Mouse (Mus musculus) limb, embryonic 12.5 days (tissue): Measurements from ENCODE around the gene Rela. TPM values are rescaled to one million over a fixed set of nuclear protein-coding genes. Genes with fewer than 3 reads are reported as not detected.

Experiments
- ATAC-seq: fragments of 200-750 bp; cut with Nextera tagmentation; 2 replicates; pipeline ENCODE4 v1.8.0; 2017; ENCODE audit warnings: low read depth, moderate TSS enrichment; ENCODE audit not compliant: insufficient number of reproducible peaks, insufficient read depth, low FRiP score, low TSS enrichment
- H3K27ac ChIP-seq: fragments of 300-500 bp; sonication (generic); 2 replicates; pipeline ENCODE4 v1.5.1; 2016; ENCODE audit warnings: mild to moderate bottlenecking, moderate library complexity
- H3K27me3 ChIP-seq: fragments of 300-500 bp; sonication (generic); 2 replicates; pipeline ENCODE4 v1.6.1; 2016; ENCODE audit warnings: mild to moderate bottlenecking, moderate library complexity
- H3K36me3 ChIP-seq: fragments of 300-500 bp; sonication (generic); 2 replicates; pipeline ENCODE4 v1.6.1; 2016; ENCODE audit warnings: mild to moderate bottlenecking, moderate library complexity
- H3K4me1 ChIP-seq: fragments of 300-500 bp; sonication (generic); replicated peaks from 2 replicates; pipeline ENCODE4 v1.6.1; 2016
- H3K4me2 ChIP-seq: fragments of 300-500 bp; sonication (generic); 2 replicates; pipeline ENCODE4 v1.6.1; 2016; ENCODE audit warnings: mild to moderate bottlenecking, moderate library complexity
- H3K4me3 ChIP-seq: fragments of 300-500 bp; sonication (generic); replicated peaks from 2 replicates; pipeline ENCODE4 v1.5.1; 2016; ENCODE audit warnings: mild to moderate bottlenecking
- H3K9ac ChIP-seq: fragments of 300-500 bp; sonication (generic); replicated peaks from 2 replicates; pipeline ENCODE4 v1.6.1; 2016; ENCODE audit warnings: mild to moderate bottlenecking, moderate library complexity
- H3K9me3 ChIP-seq: fragments of 300-500 bp; sonication (generic); 2 replicates; pipeline ENCODE4 v1.6.1; 2016; ENCODE audit warnings: mild to moderate bottlenecking, moderate library complexity
- WGBS: fragments of 180-500 bp; shearing (Covaris S2); methylation state at CpG from one replicate; pipeline ENCODE4 v1.1.7; 2016; 5-methylcytosine and 5-hydroxymethylcytosine counted together
- polyA plus RNA-seq: library from polyadenylated mRNA; unstranded; fragments of >200 nt; fragmentation: Nextera tagmentation; extraction: Ambion mirVana; gene quantifications from 2 replicates; pipeline ENCODE4 v1.2.1, GENCODE M21; 2016

Gene Rela
- polyA plus RNA-seq, 1 experiment from 2014 or later, result 45.9 TPM

DNA sequence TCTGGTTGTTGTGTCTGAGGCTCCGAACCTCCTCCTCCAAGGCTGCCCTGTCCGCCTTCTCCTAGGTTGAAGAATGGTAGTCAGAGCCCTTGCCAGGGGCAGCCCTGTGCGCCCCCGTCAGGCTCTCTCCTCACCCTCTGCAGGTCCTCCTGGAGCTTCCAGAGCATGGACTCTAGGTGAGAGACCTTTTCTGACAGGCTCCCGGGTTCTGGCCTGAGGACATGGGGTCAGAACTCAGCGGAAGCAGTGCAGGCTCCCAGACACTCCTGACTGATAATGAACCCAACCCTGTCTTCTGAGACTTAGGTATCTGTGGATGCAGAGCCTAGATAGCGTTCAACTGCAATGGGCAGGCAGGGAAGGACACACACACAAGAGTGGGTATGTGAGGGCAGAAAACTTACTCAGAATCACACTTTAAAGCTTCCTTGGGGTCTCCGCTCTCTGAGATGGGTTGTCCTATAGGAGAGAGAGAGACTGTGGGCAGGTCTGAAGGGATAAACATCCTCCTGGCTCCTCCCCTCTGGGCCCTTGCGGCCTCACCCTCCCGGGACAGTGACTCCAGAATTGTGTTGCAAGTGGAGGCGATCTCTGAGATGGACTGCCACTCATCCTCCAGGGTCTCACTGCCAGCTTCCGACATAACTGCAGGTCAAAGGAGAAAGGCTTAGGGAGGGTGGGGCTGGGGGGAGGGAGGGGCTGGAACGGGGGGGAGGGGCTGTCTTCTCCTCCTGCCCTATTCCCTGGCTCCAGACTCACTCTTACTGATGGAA lies 14.4 kb downstream of the Rela start:
- Histone ChIP-seq H3K27ac (no peak overlapping the region), H3K4me1 (peaks cover 40% of the 10 kb centered on the region), H3K9ac (0 out of 2 replicates have a peak overlapping the region, but pooled peaks have one; percentile 12), H3K9me3 (no peaks in the 10 kb centered on the region), H3K27me3 (peaks cover 30% of the 10 kb centered on the region), H3K4me2 (no peak overlapping the region), H3K36me3 (peaks cover 47% of the 10 kb centered on the region), H3K4me3 (no peak overlapping the region)
- WGBS, result 59% methylated on average over 12 of the region's 13 CpGs
- ATAC-seq, result no peak

DNA sequence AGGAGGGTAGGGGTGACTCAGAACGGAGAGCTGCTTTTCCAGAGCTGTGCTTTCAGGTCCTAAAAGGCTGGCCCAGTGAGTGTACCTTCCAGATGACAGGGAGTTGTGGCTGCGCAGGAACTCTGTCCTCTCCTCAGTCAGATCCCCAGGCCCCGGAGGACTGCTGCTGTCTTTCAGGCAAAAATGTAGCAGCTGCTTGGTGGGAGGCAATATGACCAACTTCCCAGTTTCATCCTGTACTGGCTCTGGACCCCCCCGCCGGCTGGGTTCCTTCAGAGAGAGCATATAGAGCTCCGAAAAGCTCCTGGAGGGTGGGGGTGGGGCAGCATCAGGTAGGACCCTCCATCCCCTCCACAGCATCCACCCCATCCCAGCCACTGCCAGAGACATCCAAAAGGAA lies 15.3 kb downstream of the Rela start:
- Histone ChIP-seq H3K36me3 (peaks cover 41% of the 10 kb centered on the region), H3K9ac (no peak overlapping the region), H3K27me3 (peaks cover 30% of the 10 kb centered on the region), H3K4me3 (no peak overlapping the region), H3K4me2 (no peak overlapping the region), H3K9me3 (no peaks in the 10 kb centered on the region), H3K4me1 (peaks cover 40% of the 10 kb centered on the region), H3K27ac (no peak overlapping the region)
- ATAC-seq, result no peak
- WGBS, result 74% methylated on average over 6 of the region's 6 CpGs

DNA sequence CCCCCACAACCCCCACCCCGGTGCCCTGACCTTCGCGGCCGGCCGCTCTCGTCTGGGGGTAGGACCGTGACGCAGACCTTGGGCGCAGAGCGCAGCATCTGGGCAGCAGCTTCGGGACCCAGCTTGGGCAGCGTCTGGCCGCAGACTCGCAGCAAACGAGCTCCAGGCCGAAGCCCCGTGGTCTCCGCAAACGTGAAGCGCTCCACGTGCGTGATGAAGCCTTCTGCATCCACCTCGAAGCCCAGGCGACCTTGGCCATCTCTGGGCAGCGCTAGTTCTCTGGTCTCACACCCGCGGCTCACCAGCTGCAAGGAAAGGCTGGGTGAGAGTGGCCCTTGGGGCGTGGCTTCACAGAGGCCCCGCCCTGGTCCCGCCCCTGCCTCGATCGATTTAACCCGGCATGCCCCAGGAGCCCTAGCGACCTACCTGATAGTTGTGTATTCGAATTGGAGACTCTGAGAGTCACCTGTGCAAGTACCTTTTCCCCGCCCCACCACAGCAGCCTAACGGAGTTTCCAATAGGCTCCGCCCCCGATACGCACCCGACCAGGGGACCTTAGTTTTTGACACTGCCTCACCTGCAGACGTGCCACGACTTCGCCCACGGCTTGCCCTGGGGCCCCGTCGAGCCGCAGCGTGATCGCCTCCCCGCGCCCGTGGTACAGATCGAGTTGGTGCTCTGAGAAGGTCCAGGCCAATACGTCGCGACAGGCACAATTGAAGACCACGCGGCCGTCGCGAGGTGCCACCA lies 16.9 kb downstream of the Rela start:
- H3K27me3 ChIP-seq, result peaks cover 30% of the 10 kb centered on the region

DNA sequence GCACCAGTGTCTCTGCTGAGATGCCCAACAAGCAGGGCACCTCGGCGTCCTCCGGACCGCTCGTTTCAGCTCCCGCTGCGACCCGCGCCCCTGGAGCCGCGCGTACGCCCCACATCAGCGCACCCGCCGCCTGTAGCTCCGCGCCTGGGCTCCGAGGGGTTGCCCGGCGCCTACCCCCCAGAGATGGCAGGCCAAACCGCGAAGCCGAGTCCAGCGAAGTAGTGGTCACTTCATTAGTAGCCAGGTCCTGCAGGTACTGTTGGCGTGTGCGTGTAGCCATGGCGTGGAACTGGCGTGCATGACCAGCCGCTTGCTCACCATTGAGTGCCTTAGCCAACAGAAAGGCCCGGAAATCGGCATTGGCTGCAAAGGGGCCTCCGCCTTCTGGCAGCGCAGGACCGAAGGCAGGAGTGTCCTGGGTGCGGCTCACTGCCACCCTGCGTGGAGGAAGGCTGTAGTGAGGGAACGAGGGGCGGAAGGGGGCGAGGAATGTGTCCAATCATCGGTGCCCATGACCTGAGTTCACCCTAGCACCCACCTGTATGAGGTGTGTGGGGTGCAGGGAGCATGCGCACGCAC lies 17.5 kb downstream of the Rela start:
- peaks cover 30% of the 10 kb centered on the region for H3K27me3 ChIP-seq
- 5% methylated on average over 43 of the region's 43 CpGs for WGBS
- H3K27ac ChIP-seq, result no peak overlapping the region
- ATAC-seq, result peak; percentile 53
- H3K9me3 ChIP-seq, result no peaks in the 10 kb centered on the region
- H3K4me3 ChIP-seq, result peak overlapping the region; percentile 47
- peaks cover 43% of the 10 kb centered on the region for H3K36me3 ChIP-seq
- H3K4me2 ChIP-seq, result peak overlapping the region; percentile 82
- H3K9ac ChIP-seq, result peak overlapping the region; percentile 62
- H3K4me1 ChIP-seq, result peaks cover 24% of the 10 kb centered on the region

More for the DNA sequence above, 16.9 kb downstream of the Rela start:
- peaks cover 39% of the 10 kb centered on the region for H3K36me3 ChIP-seq
- peak; percentile 30 for ATAC-seq
- peaks cover 29% of the 10 kb centered on the region for H3K4me1 ChIP-seq
- H3K9me3 ChIP-seq, result no peaks in the 10 kb centered on the region
- H3K9ac ChIP-seq, result peak overlapping the region; percentile 62
- H3K4me3 ChIP-seq, result peak overlapping the region; percentile 47
- no peak overlapping the region for H3K27ac ChIP-seq
- H3K4me2 ChIP-seq, result peak overlapping the region; percentile 82
- 3% methylated on average over 62 of the region's 62 CpGs for WGBS

DNA sequence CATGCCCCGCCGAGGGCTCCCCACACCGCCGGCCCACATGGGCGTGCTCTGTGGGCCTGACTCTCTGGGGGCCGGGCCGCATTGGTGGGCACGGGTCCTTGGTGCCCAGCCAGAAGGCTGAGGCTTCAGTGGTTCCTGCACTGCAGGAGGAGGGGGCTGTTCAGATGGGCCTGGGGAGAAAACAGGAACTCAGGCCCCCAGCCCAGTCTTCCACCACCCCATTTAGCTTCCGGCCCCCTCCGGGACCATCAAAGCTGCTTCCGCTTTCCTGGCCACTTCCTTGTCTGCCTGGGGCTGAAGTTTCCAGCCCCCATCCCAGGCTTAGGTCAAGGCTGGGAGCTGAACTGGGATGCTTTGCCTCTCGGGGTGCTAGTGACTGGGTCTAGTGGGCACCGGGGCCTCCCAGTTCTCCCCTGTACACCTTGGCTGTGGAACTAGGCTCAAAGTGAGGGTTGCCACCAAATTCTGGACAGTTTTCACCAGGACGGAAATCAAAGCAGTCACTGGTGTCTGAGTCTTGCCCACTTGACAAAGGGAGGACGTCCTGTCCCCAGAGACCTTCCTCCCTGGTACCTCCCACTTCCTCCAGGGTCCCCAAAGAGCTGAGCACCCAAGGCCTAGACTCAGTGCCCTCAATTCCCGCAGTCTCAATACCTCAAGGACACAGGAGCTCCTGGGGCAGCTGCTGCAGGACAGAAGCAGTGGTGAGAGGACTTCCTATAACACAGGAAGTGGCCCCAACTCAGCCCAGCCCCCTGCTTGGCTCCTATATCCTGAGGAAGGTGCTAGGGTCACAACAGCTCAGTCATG lies 23.9 kb downstream of the Rela start:
- peak overlapping the region; percentile 18 for H3K4me3 ChIP-seq
- no peak for ATAC-seq

DNA sequence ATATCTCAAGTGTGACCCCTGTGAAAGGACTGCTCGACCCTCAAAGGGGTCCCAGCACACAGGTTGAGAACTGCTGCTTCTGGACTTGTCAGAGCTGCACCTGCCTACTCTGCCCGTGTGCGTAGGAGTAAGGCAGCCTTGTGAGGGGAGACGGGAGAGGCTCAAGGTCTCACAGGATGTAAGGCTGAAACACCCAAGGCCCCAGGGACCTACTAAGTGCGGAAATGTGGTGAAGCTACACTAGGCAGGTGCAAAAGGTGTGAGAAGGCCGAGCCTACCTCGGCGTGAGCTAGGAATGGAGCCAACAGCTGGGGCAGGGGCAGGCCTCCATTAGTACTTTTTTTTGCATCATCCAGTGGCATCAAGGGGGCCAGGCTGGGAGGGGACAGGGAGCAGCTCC lies 25.0 kb downstream of the Rela start:
- peaks cover 45% of the 10 kb centered on the region for H3K36me3 ChIP-seq
- peak overlapping the region; percentile 52 for H3K4me3 ChIP-seq
- 72% methylated on average over 8 of the region's 8 CpGs for WGBS
- no peaks in the 10 kb centered on the region for H3K9me3 ChIP-seq
- no peak for ATAC-seq
- peak overlapping the region; percentile 70 for H3K4me2 ChIP-seq
- no peaks in the 10 kb centered on the region for H3K27me3 ChIP-seq
- H3K4me1 ChIP-seq, result peaks cover 32% of the 10 kb centered on the region
- peak overlapping the region; percentile 90 for H3K27ac ChIP-seq
- H3K9ac ChIP-seq, result peak overlapping the region; percentile 65

More for the DNA sequence above, 23.9 kb downstream of the Rela start:
- H3K27ac ChIP-seq, result peak overlapping the region; percentile 53; the same call in 1 of the 2 replicates
- H3K36me3 ChIP-seq, result peaks cover 41% of the 10 kb centered on the region
- peak overlapping the region; percentile 70 for H3K4me2 ChIP-seq
- WGBS, result 80% methylated on average over 16 of the region's 16 CpGs
- H3K9ac ChIP-seq, result peak overlapping the region; percentile 27; the same call in 1 of the 2 replicates
- H3K4me1 ChIP-seq, result peaks cover 32% of the 10 kb centered on the region
- H3K9me3 ChIP-seq, result no peaks in the 10 kb centered on the region
- 0 out of 2 replicates have a peak, but pooled peaks cover 5% of the 10 kb centered on the region for H3K27me3 ChIP-seq

DNA sequence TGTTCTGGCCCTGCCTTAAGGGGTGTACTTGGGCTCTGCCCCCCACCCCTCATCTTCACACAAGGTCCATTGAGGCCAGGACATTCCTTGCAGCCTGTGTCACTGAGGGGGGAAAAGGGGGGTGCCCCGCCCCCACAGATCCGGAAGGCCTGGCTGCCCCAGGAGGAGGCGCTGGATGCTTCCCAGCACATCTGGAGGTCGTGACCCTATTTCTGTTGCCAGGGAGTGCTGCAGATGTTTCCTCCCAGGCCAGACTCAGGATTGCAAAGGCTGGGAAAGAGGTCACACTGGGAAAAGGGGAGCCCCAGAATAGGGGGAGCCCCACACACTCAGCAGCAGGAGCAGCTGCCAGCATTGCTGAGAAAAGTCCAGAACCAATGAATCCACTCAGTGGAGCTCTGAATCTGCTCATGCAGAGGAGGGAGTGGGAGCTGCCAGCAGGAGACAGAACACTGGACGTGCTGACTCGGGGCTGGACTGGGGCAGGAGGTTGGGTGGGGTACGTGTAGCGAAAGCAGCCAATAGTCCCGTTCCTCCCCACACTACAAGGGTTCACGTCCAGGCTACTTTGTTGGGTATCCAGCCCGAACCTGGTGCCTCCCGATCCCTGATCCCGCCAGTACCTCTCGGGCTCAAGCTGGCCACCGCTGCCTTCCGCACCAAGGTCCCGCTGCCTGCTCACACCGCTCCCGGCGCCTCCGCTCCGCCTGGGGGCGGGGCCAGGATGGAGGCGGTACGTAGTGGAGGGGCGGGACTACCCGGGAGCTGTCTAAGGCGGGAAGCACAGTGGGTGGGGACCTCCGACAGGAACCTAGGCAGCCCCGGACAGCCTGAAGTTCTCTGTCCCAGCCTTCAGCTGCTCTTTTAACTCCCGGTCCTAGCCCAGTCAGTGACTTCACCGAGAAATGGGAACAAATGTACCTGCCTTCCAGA lies 26.0 kb downstream of the Rela start, which contains the start of gene Sipa1:
Gene Sipa1, minus strand, starts transcription at position 727 of the 933 bp plus-strand sequence.
- Histone ChIP-seq H3K9me3 (no peaks in the 10 kb centered on the region), H3K4me2 (peak within 1 kb of the TSS; percentile 70), H3K4me3 (peak within 1 kb of the TSS; percentile 52), H3K36me3 (peaks cover 54% of the 10 kb centered on the region), H3K27ac (peak within 1 kb of the TSS; percentile 90), H3K9ac (peak within 1 kb of the TSS; percentile 65), H3K27me3 (no peaks in the 10 kb centered on the region), H3K4me1 (peaks cover 32% of the 10 kb centered on the region)
- WGBS, result 1% methylated on average over 32 of the region's 32 CpGs
- ATAC-seq, result peak; percentile 91

DNA sequence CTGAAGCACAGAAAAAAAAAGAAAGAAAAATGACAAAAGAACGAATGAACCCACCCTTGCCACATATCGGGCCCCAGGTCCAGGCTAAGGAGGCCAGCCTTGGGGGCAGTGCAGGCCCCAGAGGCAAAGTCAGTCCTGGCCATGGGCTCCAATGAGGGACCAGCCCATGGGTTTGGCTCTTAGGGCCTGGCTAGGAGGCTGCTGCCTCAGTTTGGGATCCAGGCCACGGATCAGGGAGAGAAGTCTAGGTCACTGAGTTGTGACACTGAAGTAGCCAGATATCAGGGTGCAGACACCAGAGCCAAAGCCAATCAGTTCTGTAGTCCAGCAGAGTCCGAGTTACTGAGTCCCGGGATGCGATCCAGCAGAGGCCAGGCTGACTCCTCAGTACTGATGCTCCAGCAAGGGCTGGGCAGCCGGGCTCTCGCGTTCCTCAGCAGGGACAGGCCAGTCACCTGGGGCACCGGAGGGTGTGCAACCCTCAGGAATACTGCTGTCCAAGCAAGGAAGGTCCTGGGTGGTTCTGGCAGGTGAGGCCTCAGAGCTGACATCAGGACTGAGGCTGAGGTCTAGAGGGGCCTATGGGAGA lies 27.5 kb downstream of the Rela start:
- no peak overlapping the region for H3K4me3 ChIP-seq

DNA sequence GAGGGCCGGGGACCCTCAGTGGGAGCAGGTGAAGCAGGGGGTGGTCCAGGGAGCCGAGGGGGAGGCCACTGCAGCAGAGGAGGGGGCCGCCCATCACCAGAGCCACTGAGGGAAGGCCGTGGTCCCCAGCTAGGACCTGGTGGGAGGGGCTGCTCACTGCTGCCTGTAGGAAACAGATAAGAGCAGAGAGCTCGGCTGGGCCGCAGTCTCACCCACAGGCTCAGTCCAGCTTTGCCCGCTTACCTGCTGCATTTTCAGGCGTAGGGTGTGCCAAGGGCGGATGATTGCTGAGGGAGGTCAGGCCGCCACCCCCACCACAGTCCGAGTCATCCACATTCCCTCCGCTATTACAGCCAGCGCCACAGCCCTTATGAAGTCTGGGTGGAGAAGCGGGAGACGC lies 28.2 kb downstream of the Rela start:
- 90% methylated on average over 15 of the region's 15 CpGs for WGBS
- Histone ChIP-seq H3K9me3 (no peaks in the 10 kb centered on the region), H3K27ac (no peak overlapping the region), H3K9ac (no peak overlapping the region), H3K4me1 (peaks cover 32% of the 10 kb centered on the region), H3K4me3 (no peak overlapping the region), H3K4me2 (no peak overlapping the region), H3K36me3 (peaks cover 63% of the 10 kb centered on the region), H3K27me3 (no peaks in the 10 kb centered on the region)
- no peak for ATAC-seq

More for the DNA sequence above, 27.5 kb downstream of the Rela start:
- H3K4me1 ChIP-seq, result peaks cover 32% of the 10 kb centered on the region
- peak overlapping the region; percentile 18; the same call in 1 of the 2 replicates for H3K9ac ChIP-seq
- H3K27me3 ChIP-seq, result no peaks in the 10 kb centered on the region
- no peaks in the 10 kb centered on the region for H3K9me3 ChIP-seq
- peaks cover 61% of the 10 kb centered on the region for H3K36me3 ChIP-seq
- H3K27ac ChIP-seq, result no peak overlapping the region
- 95% methylated on average over 10 of the region's 10 CpGs for WGBS
- no peak overlapping the region for H3K4me2 ChIP-seq
- no peak for ATAC-seq
